Mouse (Mus musculus): ENCODE measurements around the gene Erich6.

DNA sequence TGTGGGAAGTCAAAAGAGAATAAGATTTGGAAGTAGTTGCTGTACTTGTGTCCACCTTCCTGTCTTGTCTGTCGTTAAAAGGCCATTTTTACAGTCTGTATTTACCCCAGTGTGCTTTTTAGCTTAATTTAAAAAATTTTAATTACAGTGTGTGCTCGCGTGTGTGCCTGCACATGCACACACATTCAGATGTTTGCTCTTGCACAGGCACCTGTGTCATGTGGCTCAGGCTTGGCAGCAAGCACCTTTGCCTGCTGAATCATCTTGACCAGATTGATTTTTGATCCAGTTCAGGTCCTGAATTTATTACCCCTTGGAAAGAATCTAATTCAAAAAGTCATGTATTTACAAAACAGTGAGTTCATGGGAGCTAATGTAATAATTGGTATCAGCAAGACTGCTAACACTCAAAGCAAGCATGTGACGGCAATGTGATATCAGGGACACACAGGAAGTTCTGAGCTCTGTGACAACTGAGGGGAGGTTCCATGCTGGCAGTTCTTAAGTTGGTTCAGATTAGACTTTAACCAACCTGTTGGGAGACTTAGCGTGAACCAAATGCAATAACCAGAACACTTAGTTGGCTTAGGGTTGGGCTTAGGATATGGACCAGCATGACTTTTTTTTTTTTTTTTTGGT lies 54.1 kb downstream of the Erich6 start:
- TF ChIP-seq CTCF (IDR thresholded peaks at IDR 0.05; ENCODE audit: extremely low read depth, insufficient read depth, low read length) (no peak), POLR2A (IDR thresholded peaks at IDR 0.05; ENCODE audit: extremely low read depth, insufficient read depth, low read length) (no peak)
